Mouse (Mus musculus) forebrain, embryonic 13.5 days (tissue): ENCODE measurements around the gene Fkbp1b. TPM values are rescaled to one million over a fixed set of nuclear protein-coding genes. Genes with fewer than 3 reads are reported as not detected.
"Not testable (repeated sequence)": the region's sequence is repeated elsewhere in the genome, so short reads cannot be mapped to it uniquely, and the experiment has no call there.

Source experiments
- ATAC-seq: fragments of 200-750 bp; cut with Nextera tagmentation; 2 replicates; pipeline ENCODE4 v1.8.0; 2017
- H3K27ac ChIP-seq: fragments of 300-500 bp; sonication (generic); 2 replicates; pipeline ENCODE4 v1.5.1; 2015; ENCODE audit warnings: inconsistent platforms, mild to moderate bottlenecking, moderate library complexity
- H3K27me3 ChIP-seq: fragments of 300-500 bp; sonication (generic); 2 replicates; pipeline ENCODE4 v1.6.1; 2015; ENCODE audit warnings: mild to moderate bottlenecking, inconsistent platforms
- H3K36me3 ChIP-seq: fragments of 300-500 bp; sonication (generic); 2 replicates; pipeline ENCODE4 v1.6.1; 2015; ENCODE audit warnings: mild to moderate bottlenecking, inconsistent platforms; ENCODE audit not compliant: poor library complexity, severe bottlenecking
- H3K4me1 ChIP-seq: fragments of 300-500 bp; sonication (generic); 2 replicates; pipeline ENCODE4 v1.6.1; 2015; ENCODE audit warnings: inconsistent platforms
- H3K4me2 ChIP-seq: fragments of 300-500 bp; sonication (generic); 2 replicates; pipeline ENCODE4 v1.6.1; 2015; ENCODE audit warnings: inconsistent platforms, mild to moderate bottlenecking, moderate library complexity
- H3K4me3 ChIP-seq: fragments of 300-500 bp; sonication (generic); 2 replicates; pipeline ENCODE4 v1.5.1; 2015; ENCODE audit warnings: mild to moderate bottlenecking, inconsistent platforms
- H3K9ac ChIP-seq: fragments of 300-500 bp; sonication (generic); 2 replicates; pipeline ENCODE4 v1.6.1; 2015; ENCODE audit warnings: mild to moderate bottlenecking, inconsistent platforms
- H3K9me3 ChIP-seq: fragments of 300-500 bp; sonication (generic); replicated peaks from 2 replicates; pipeline ENCODE4 v1.6.1; 2016; ENCODE audit warnings: inconsistent platforms
- WGBS: fragments of 180-500 bp; shearing (Covaris S2); methylation state at CpG from one replicate; pipeline ENCODE4 v1.1.7; 2015; 5-methylcytosine and 5-hydroxymethylcytosine counted together
- polyA plus RNA-seq: library from polyadenylated mRNA; unstranded; fragments of >200 nt; fragmentation: Nextera tagmentation; extraction: Ambion mirVana; gene quantifications from 2 replicates; pipeline ENCODE4 v1.2.1, GENCODE M21; 2015

The Fkbp1b gene
- 7.5 and 10.3 TPM in 2 replicates for polyA plus RNA-seq

- H3K27me3 ChIP-seq: peaks cover 21% of the 10 kb centered on the region
- H3K9me3 ChIP-seq: no peaks in the 10 kb centered on the region
- no peak within 1 kb of the TSS for H3K27ac ChIP-seq
- WGBS: under 1% methylated on average over 35 of the region's 37 CpGs
- H3K9ac ChIP-seq: peak within 1 kb of the TSS; percentile 78
- peaks cover 13% of the 10 kb centered on the region for H3K4me1 ChIP-seq
- no peaks in the 10 kb centered on the region for H3K36me3 ChIP-seq
- peak within 1 kb of the TSS; percentile 94 for H3K4me2 ChIP-seq
- H3K4me3 ChIP-seq: peak within 1 kb of the TSS; percentile 75
- ATAC-seq: peak; percentile 67
Observed at GRCm38 (mm10) chr12:4841392-4841887, at the start of gene Fkbp1b. Gene Fkbp1b (minus strand): TSS chr12:4841591.

- peaks cover 33% of the 10 kb centered on the region for H3K36me3 ChIP-seq
- H3K27me3 ChIP-seq: no peaks in the 10 kb centered on the region
- no peak overlapping the region for H3K4me3 ChIP-seq
- H3K27ac ChIP-seq: no peak overlapping the region
- H3K4me1 ChIP-seq: no peaks in the 10 kb centered on the region
- no peak overlapping the region for H3K9ac ChIP-seq
- no peak for ATAC-seq
- no peak overlapping the region for H3K4me2 ChIP-seq
- no peaks in the 10 kb centered on the region for H3K9me3 ChIP-seq
- 91% methylated on average over 1 of the region's 1 CpGs for WGBS
Observed at GRCm38 (mm10) chr12:4889891-4890290, 48.5 kb upstream of the Fkbp1b start.

GRCm38 (mm10) chr12:4889251-4889650 is 47.9 kb upstream of the Fkbp1b start:
- H3K9ac ChIP-seq: no peak overlapping the region
- peaks cover 38% of the 10 kb centered on the region for H3K36me3 ChIP-seq
- no peaks in the 10 kb centered on the region for H3K4me1 ChIP-seq
- no peaks in the 10 kb centered on the region for H3K27me3 ChIP-seq
- H3K4me2 ChIP-seq: no peak overlapping the region
- H3K27ac ChIP-seq: no peak overlapping the region
- 98% methylated on average over 2 of the region's 2 CpGs for WGBS
- H3K4me3 ChIP-seq: no peak overlapping the region
- H3K9me3 ChIP-seq: no peaks in the 10 kb centered on the region
- ATAC-seq: no peak

- Histone ChIP-seq H3K4me3 (no peak overlapping the region), H3K4me2 (no peak overlapping the region), H3K9me3 (no peaks in the 10 kb centered on the region), H3K9ac (no peak overlapping the region), H3K27me3 (no peaks in the 10 kb centered on the region), H3K36me3 (peaks cover 34% of the 10 kb centered on the region), H3K27ac (no peak overlapping the region), H3K4me1 (no peaks in the 10 kb centered on the region)
- no peak for ATAC-seq
Observed at GRCm38 (mm10) chr12:4888739-4889138, 47.3 kb upstream of the Fkbp1b start.

- not testable (repeated sequence) for H3K4me3 ChIP-seq
Observed at GRCm38 (mm10) chr12:4886581-4886980, 45.2 kb upstream of the Fkbp1b start.

GRCm38 (mm10) chr12:4885062-4885461 is 43.7 kb upstream of the Fkbp1b start:
- H3K4me2 ChIP-seq: no peak overlapping the region
- no peak overlapping the region for H3K4me3 ChIP-seq
- H3K27me3 ChIP-seq: no peaks in the 10 kb centered on the region
- 84% methylated on average over 1 of the region's 1 CpGs for WGBS
- H3K4me1 ChIP-seq: no peaks in the 10 kb centered on the region
- no peak overlapping the region for H3K9ac ChIP-seq
- ATAC-seq: no peak
- peaks cover 21% of the 10 kb centered on the region for H3K36me3 ChIP-seq
- H3K27ac ChIP-seq: no peak overlapping the region
- H3K9me3 ChIP-seq: no peaks in the 10 kb centered on the region

More at GRCm38 (mm10) chr12:4886581-4886980, 45.2 kb upstream of the Fkbp1b start:
- not testable (repeated sequence) for H3K27ac ChIP-seq, H3K4me1 ChIP-seq, H3K9ac ChIP-seq, H3K9me3 ChIP-seq, H3K4me2 ChIP-seq, H3K27me3 ChIP-seq, ATAC-seq
- peaks cover 30% of the 10 kb centered on the region for H3K36me3 ChIP-seq
- 99% methylated on average over 4 of the region's 4 CpGs for WGBS

- Histone ChIP-seq H3K4me1 (no peaks in the 10 kb centered on the region), H3K9ac (no peak overlapping the region), H3K9me3 (no peaks in the 10 kb centered on the region), H3K4me3 (no peak overlapping the region), H3K4me2 (no peak overlapping the region), H3K27me3 (no peaks in the 10 kb centered on the region), H3K27ac (no peak overlapping the region), H3K36me3 (peaks cover 30% of the 10 kb centered on the region)
- no peak for ATAC-seq
- WGBS: 95% methylated on average over 2 of the region's 2 CpGs
Observed at GRCm38 (mm10) chr12:4882086-4882485, 40.7 kb upstream of the Fkbp1b start.

- H3K4me3 ChIP-seq: no peak overlapping the region
- H3K9me3 ChIP-seq: no peaks in the 10 kb centered on the region
- peaks cover 24% of the 10 kb centered on the region for H3K36me3 ChIP-seq
- WGBS: 95% methylated on average over 5 of the region's 5 CpGs
- no peak overlapping the region for H3K27ac ChIP-seq
- no peak overlapping the region for H3K9ac ChIP-seq
- no peak for ATAC-seq
- H3K4me2 ChIP-seq: no peak overlapping the region
- H3K27me3 ChIP-seq: no peaks in the 10 kb centered on the region
- peaks cover 7% of the 10 kb centered on the region for H3K4me1 ChIP-seq
Observed at GRCm38 (mm10) chr12:4879048-4879447, 37.7 kb upstream of the Fkbp1b start.

GRCm38 (mm10) chr12:4878296-4878783 is 36.9 kb upstream of the Fkbp1b start:
- H3K4me2 ChIP-seq: no peak overlapping the region
- H3K4me1 ChIP-seq: peaks cover 12% of the 10 kb centered on the region
- no peak overlapping the region for H3K27ac ChIP-seq
- H3K27me3 ChIP-seq: peaks cover 5% of the 10 kb centered on the region; the same call in 1 of the 2 replicates
- no peak overlapping the region for H3K9ac ChIP-seq
- H3K36me3 ChIP-seq: peaks cover 24% of the 10 kb centered on the region
- no peak for ATAC-seq
- 88% methylated on average over 9 of the region's 9 CpGs for WGBS
- H3K4me3 ChIP-seq: no peak overlapping the region
- H3K9me3 ChIP-seq: no peaks in the 10 kb centered on the region

- Histone ChIP-seq H3K36me3 (peaks cover 15% of the 10 kb centered on the region), H3K9me3 (no peaks in the 10 kb centered on the region), H3K27ac (no peak overlapping the region), H3K27me3 (peaks cover 10% of the 10 kb centered on the region; the same call in 1 of the 2 replicates), H3K4me3 (no peak overlapping the region), H3K4me1 (peaks cover 12% of the 10 kb centered on the region), H3K9ac (no peak overlapping the region), H3K4me2 (no peak overlapping the region)
- no peak for ATAC-seq
- WGBS: 77% methylated on average over 8 of the region's 8 CpGs
Observed at GRCm38 (mm10) chr12:4875623-4876022, 34.2 kb upstream of the Fkbp1b start.

- Histone ChIP-seq H3K9me3 (no peaks in the 10 kb centered on the region), H3K4me2 (peak within 1 kb of the TSS; percentile 72), H3K36me3 (peaks cover 11% of the 10 kb centered on the region), H3K27ac (no peak within 1 kb of the TSS), H3K27me3 (peaks cover 10% of the 10 kb centered on the region; the same call in 1 of the 2 replicates), H3K4me3 (peak within 1 kb of the TSS; percentile 37), H3K4me1 (peaks cover 12% of the 10 kb centered on the region), H3K9ac (peak within 1 kb of the TSS; percentile 60)
- WGBS: 4% methylated on average over 24 of the region's 24 CpGs
- peak; percentile 86 for ATAC-seq
Observed at GRCm38 (mm10) chr12:4874161-4874927, 33.0 kb upstream of the Fkbp1b start, which contains the start of gene Mfsd2b. Gene Mfsd2b (minus strand): TSS chr12:4874359.

- no peak overlapping the region; the same call in 1 of the 2 replicates for H3K9ac ChIP-seq
- H3K27ac ChIP-seq: no peak overlapping the region
- H3K27me3 ChIP-seq: peaks cover 10% of the 10 kb centered on the region; the same call in 1 of the 2 replicates
- ATAC-seq: no peak; the same call in 1 of the 2 replicates
- peak overlapping the region; percentile 37; the same call in 1 of the 2 replicates for H3K4me3 ChIP-seq
- peaks cover 12% of the 10 kb centered on the region for H3K4me1 ChIP-seq
- WGBS: 78% methylated on average over 6 of the region's 6 CpGs
- H3K36me3 ChIP-seq: peaks cover 4% of the 10 kb centered on the region; the same call in 1 of the 2 replicates
- H3K9me3 ChIP-seq: no peaks in the 10 kb centered on the region
- peak overlapping the region; percentile 72 for H3K4me2 ChIP-seq
Observed at GRCm38 (mm10) chr12:4873531-4873930, 32.1 kb upstream of the Fkbp1b start.
